Mouse (Mus musculus) C2C12 (cell line): ENCODE measurements around the gene Ap3b1. TPM values are rescaled to one million over a fixed set of nuclear protein-coding genes. Genes with fewer than 3 reads are reported as not detected.

Experiments used
- H3K27me3 ChIP-seq: one replicate; pipeline ENCODE4 v1.6.1; 2011; ENCODE audit not compliant: control insufficient read depth, insufficient read depth, insufficient read length
- H3K36me3 ChIP-seq: one replicate; pipeline ENCODE4 v1.6.1; 2011; ENCODE audit not compliant: control insufficient read depth, insufficient read depth
- H3K4me3 ChIP-seq: one replicate; pipeline ENCODE4 v1.5.1; 2011; ENCODE audit warnings: mild to moderate bottlenecking, control low read depth; ENCODE audit not compliant: poor library complexity, insufficient read depth, severe bottlenecking
- H3K79me2 ChIP-seq: one replicate; pipeline ENCODE4 v1.6.1; 2011; ENCODE audit not compliant: control insufficient read depth, insufficient read depth
- H3K79me3 ChIP-seq: one replicate; pipeline ENCODE4 v1.6.1; 2011; ENCODE audit warnings: low read depth, control low read depth
- H3ac ChIP-seq: one replicate; pipeline ENCODE3; 2011; ENCODE audit warnings: low read depth; ENCODE audit not compliant: control insufficient read depth, insufficient read length
- CEBPB ChIP-seq: IDR thresholded peaks from one replicate; pipeline ENCODE4 v1.6.1; 2011; ENCODE audit warnings: low read depth, mild to moderate bottlenecking, control low read depth, moderate library complexity
- CTCF ChIP-seq: IDR thresholded peaks from one replicate; pipeline ENCODE4 v1.5.1; 2011; ENCODE audit not compliant: control insufficient read depth, insufficient read depth, insufficient read length
- FOSL1 ChIP-seq: IDR thresholded peaks from one replicate; pipeline ENCODE4 v1.8.0; 2011; ENCODE audit warnings: mild to moderate bottlenecking, low read length; ENCODE audit not compliant: poor library complexity, insufficient read depth, severe bottlenecking
- MAX ChIP-seq: IDR thresholded peaks from one replicate; pipeline ENCODE4 v1.6.1; 2011; ENCODE audit warnings: mild to moderate bottlenecking, control low read depth
- MYOD1 ChIP-seq: IDR thresholded peaks from one replicate; pipeline ENCODE4 v1.6.1; 2011; ENCODE audit warnings: low read depth; ENCODE audit not compliant: control insufficient read depth, insufficient read length
- MYOG ChIP-seq: IDR thresholded peaks from one replicate; pipeline ENCODE4 v1.6.1; 2011; ENCODE audit not compliant: control insufficient read depth, insufficient read length; ENCODE audit errors: extremely low read depth
- USF1 ChIP-seq: IDR thresholded peaks from one replicate; pipeline ENCODE4 v1.6.1; 2011; ENCODE audit warnings: low read depth, mild to moderate bottlenecking, control low read depth, moderate library complexity
- polyA plus RNA-seq: library from polyadenylated mRNA; unstranded; fragments of >200 nt; fragmentation: generic; extraction: Trizol; gene quantifications from one replicate; pipeline ENCODE4 v1.2.1, GENCODE M21; 2012; ENCODE audit warnings: missing spikeins

Gene Ap3b1
- polyA plus RNA-seq, 1 experiment, result 21.2 TPM

GRCm38 (mm10) chr13:94518176-94518575 lies 159.4 kb downstream of the Ap3b1 start:
- TF ChIP-seq CEBPB (no peak), MYOD1 (no peak), USF1 (no peak), MYOG (no peak), FOSL1 (no peak), CTCF (no peak), MAX (no peak)
- Histone ChIP-seq H3K27me3 (no peaks in the 10 kb centered on the region), H3K79me3 (no peaks in the 10 kb centered on the region), H3K79me2 (no peaks in the 10 kb centered on the region), H3K4me3 (no peak overlapping the region), H3ac (no peak overlapping the region), H3K36me3 (peaks cover 4% of the 10 kb centered on the region)

GRCm38 (mm10) chr13:94519276-94519675 lies 160.5 kb downstream of the Ap3b1 start:
- Histone ChIP-seq H3K27me3 (no peaks in the 10 kb centered on the region), H3ac (no peak overlapping the region), H3K36me3 (peaks cover 1% of the 10 kb centered on the region), H3K79me3 (no peaks in the 10 kb centered on the region), H3K4me3 (no peak overlapping the region), H3K79me2 (no peaks in the 10 kb centered on the region)
- TF ChIP-seq CTCF, result no peak
- no peak for TF ChIP-seq MAX
- TF ChIP-seq USF1, result no peak

GRCm38 (mm10) chr13:94523213-94523612 lies 164.5 kb downstream of the Ap3b1 start:
- no peak overlapping the region for H3ac ChIP-seq
- H3K79me3 ChIP-seq, result no peaks in the 10 kb centered on the region
- H3K27me3 ChIP-seq, result no peaks in the 10 kb centered on the region
- no peaks in the 10 kb centered on the region for H3K79me2 ChIP-seq
- no peak overlapping the region for H3K4me3 ChIP-seq
- no peak for TF ChIP-seq CTCF
- TF ChIP-seq MAX, result no peak
- TF ChIP-seq FOSL1, result no peak
- no peak for TF ChIP-seq CEBPB
- TF ChIP-seq MYOD1, result no peak
- no peak for TF ChIP-seq MYOG
- TF ChIP-seq USF1, result no peak
- peaks cover 2% of the 10 kb centered on the region for H3K36me3 ChIP-seq

DNA sequence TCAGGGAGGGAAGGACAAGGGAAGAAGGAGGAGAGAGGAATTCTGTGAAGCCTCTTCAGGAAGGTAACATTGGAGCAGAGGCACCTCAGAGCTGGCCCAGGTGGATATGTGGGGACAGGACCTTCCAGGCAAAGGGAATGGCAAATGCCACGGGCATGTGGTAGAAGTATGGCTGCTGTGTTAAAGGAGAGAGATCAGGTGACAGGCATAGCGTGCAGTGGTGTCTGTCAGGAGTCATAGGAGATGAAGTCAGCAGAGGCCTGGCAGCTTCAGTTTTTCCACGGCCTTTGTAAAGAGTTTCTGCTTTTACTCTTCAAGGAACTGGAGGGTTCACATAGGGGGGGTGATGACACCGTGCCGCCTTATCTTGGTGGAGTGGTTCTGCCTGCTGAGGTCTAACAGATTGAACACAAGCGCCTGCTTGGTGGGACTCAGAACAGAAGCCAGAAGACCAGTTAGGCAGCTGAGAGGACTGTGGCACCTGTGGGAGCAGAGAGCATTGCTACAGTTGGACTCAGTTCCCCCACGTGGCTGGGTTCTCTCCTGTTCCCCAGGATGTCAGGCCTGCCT lies 166.0 kb downstream of the Ap3b1 start:
- TF ChIP-seq CEBPB (no peak), CTCF (no peak), USF1 (no peak), FOSL1 (no peak), MYOD1 (no peak), MYOG (no peak), MAX (no peak)
- no peaks in the 10 kb centered on the region for H3K79me3 ChIP-seq
- H3K27me3 ChIP-seq, result no peaks in the 10 kb centered on the region
- H3K79me2 ChIP-seq, result no peaks in the 10 kb centered on the region
- no peak overlapping the region for H3ac ChIP-seq
- H3K4me3 ChIP-seq, result no peak overlapping the region
- peaks cover 11% of the 10 kb centered on the region for H3K36me3 ChIP-seq

DNA sequence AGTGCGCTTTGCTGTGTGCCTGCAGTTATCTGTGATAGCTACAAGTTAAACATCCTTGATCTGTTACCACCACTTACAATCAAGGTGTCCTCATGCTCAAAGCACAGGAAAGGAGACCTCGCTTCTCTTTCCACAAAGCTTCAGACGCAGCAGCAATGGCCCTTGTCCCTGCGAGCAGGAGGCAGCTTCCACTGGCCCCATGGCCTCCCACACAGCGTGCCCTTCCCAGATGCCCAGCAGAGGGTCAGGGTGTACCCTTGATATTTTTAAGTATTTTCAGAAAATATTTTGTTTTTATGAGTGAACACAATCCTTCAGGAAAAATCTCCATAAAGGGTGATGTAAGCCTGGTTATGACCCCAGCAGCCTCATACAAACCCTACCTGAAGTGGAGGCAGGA lies 170.4 kb downstream of the Ap3b1 start:
- TF ChIP-seq FOSL1 (no peak), MYOG (no peak), USF1 (no peak), MAX (no peak), MYOD1 (no peak), CEBPB (no peak), CTCF (no peak)
- Histone ChIP-seq H3K79me2 (no peaks in the 10 kb centered on the region), H3K27me3 (no peaks in the 10 kb centered on the region), H3K79me3 (no peaks in the 10 kb centered on the region), H3K36me3 (peaks cover 22% of the 10 kb centered on the region), H3K4me3 (no peak overlapping the region), H3ac (no peak overlapping the region)

GRCm38 (mm10) chr13:94533516-94533915 lies 174.8 kb downstream of the Ap3b1 start:
- no peaks in the 10 kb centered on the region for H3K79me3 ChIP-seq
- H3K27me3 ChIP-seq, result no peaks in the 10 kb centered on the region
- no peak for TF ChIP-seq MAX
- TF ChIP-seq MYOG, result no peak
- TF ChIP-seq CTCF, result no peak
- TF ChIP-seq FOSL1, result no peak
- TF ChIP-seq USF1, result no peak
- TF ChIP-seq MYOD1, result no peak
- TF ChIP-seq CEBPB, result no peak
- H3K79me2 ChIP-seq, result no peaks in the 10 kb centered on the region
- H3K36me3 ChIP-seq, result peaks cover 21% of the 10 kb centered on the region
- no peak overlapping the region for H3ac ChIP-seq
- no peak overlapping the region for H3K4me3 ChIP-seq
